Mouse (Mus musculus) hindbrain, embryonic 11.5 days (tissue): ENCODE data around the gene Dock4. TPM values are rescaled to one million over a fixed set of nuclear protein-coding genes. Genes with fewer than 3 reads are reported as not detected.

Source experiments
- ATAC-seq: fragments of 200-750 bp; cut with Nextera tagmentation; 2 replicates; pipeline ENCODE4 v1.8.0; 2017; ENCODE audit warnings: mild to moderate bottlenecking, moderate TSS enrichment, moderate library complexity; ENCODE audit not compliant: low FRiP score
- DNase-seq: peaks from one replicate; pipeline ENCODE4 v3.0.0-alpha.2; 2015; ENCODE audit warnings: low spot score
- H3K27ac ChIP-seq: fragments of 300-500 bp; sonication (generic); 2 replicates; pipeline ENCODE4 v1.5.1; 2014; ENCODE audit warnings: mild to moderate bottlenecking, low read depth, low read length
- H3K27me3 ChIP-seq: fragments of 300-500 bp; sonication (generic); 2 replicates; pipeline ENCODE4 v1.6.1; 2014; ENCODE audit warnings: mild to moderate bottlenecking, low read length, moderate library complexity, mixed read lengths; ENCODE audit not compliant: control insufficient read depth, insufficient read depth
- H3K36me3 ChIP-seq: fragments of 300-500 bp; sonication (generic); 2 replicates; pipeline ENCODE4 v1.6.1; 2014; ENCODE audit warnings: mild to moderate bottlenecking, low read length, moderate library complexity, mixed read lengths; ENCODE audit not compliant: control insufficient read depth, insufficient read depth
- H3K4me1 ChIP-seq: fragments of 300-500 bp; sonication (generic); replicated peaks from 2 replicates; pipeline ENCODE4 v1.6.1; 2014; ENCODE audit warnings: low read length, mixed read lengths; ENCODE audit not compliant: control insufficient read depth, insufficient read depth
- H3K4me2 ChIP-seq: fragments of 300-500 bp; sonication (generic); replicated peaks from 2 replicates; pipeline ENCODE4 v1.6.1; 2014; ENCODE audit warnings: mild to moderate bottlenecking, low read depth, low read length
- H3K4me3 ChIP-seq: fragments of 300-500 bp; sonication (generic); 2 replicates; pipeline ENCODE4 v1.5.1; 2014; ENCODE audit warnings: low read depth, low read length
- H3K9ac ChIP-seq: fragments of 300-500 bp; sonication (generic); 2 replicates; pipeline ENCODE4 v1.6.1; 2014; ENCODE audit warnings: low read depth, low read length
- H3K9me3 ChIP-seq: fragments of 300-500 bp; sonication (generic); 2 replicates; pipeline ENCODE4 v1.6.1; 2016; ENCODE audit warnings: low read length; ENCODE audit not compliant: control insufficient read depth
- WGBS: fragments of 180-500 bp; shearing (Covaris S2); extraction: QIAGEN DNeasy Blood & Tissue Kit; methylation state at CpG from one replicate; pipeline ENCODE4 v1.1.7; 2014; 5-methylcytosine and 5-hydroxymethylcytosine counted together
- polyA plus RNA-seq: library from polyadenylated mRNA; unstranded; fragments of >200 nt; fragmentation: Nextera tagmentation; extraction: Ambion mirVana; gene quantifications from 2 replicates; pipeline ENCODE4 v1.2.1, GENCODE M21; 2014

The Dock4 gene
- polyA plus RNA-seq, 1 experiment from 2014 or later = 29.4 TPM

GRCm38 (mm10) chr12:40559103-40559502 lies 113.4 kb downstream of the Dock4 start:
- 86% methylated on average over 11 of the region's 11 CpGs for WGBS

GRCm38 (mm10) chr12:40563703-40564102 lies 118.0 kb downstream of the Dock4 start:
- no peak overlapping the region for H3K4me3 ChIP-seq
- no peaks in the 10 kb centered on the region for H3K4me1 ChIP-seq
- no peaks in the 10 kb centered on the region for H3K36me3 ChIP-seq
- H3K27me3 ChIP-seq = no peaks in the 10 kb centered on the region
- no peak overlapping the region for H3K27ac ChIP-seq
- H3K9me3 ChIP-seq = no peaks in the 10 kb centered on the region
- H3K9ac ChIP-seq = no peak overlapping the region
- 83% methylated on average over 1 of the region's 1 CpGs for WGBS
- ATAC-seq (no peak), DNase-seq (no peak)
- no peak overlapping the region for H3K4me2 ChIP-seq

More at GRCm38 (mm10) chr12:40559103-40559502, 113.4 kb downstream of the Dock4 start:
- Histone ChIP-seq H3K36me3 (no peaks in the 10 kb centered on the region), H3K9me3 (no peaks in the 10 kb centered on the region), H3K27me3 (no peaks in the 10 kb centered on the region), H3K9ac (no peak overlapping the region), H3K27ac (no peak overlapping the region), H3K4me2 (no peak overlapping the region), H3K4me1 (no peaks in the 10 kb centered on the region), H3K4me3 (no peak overlapping the region)
- DNase-seq (no peak), ATAC-seq (no peak)

- 74% methylated on average over 2 of the region's 2 CpGs for WGBS
- H3K9me3 ChIP-seq = no peaks in the 10 kb centered on the region
- H3K9ac ChIP-seq = no peak overlapping the region
- no peaks in the 10 kb centered on the region for H3K36me3 ChIP-seq
- no peak overlapping the region for H3K4me3 ChIP-seq
- H3K27me3 ChIP-seq = no peaks in the 10 kb centered on the region
- H3K27ac ChIP-seq = no peak overlapping the region
- no peak overlapping the region for H3K4me2 ChIP-seq
- ATAC-seq (no peak), DNase-seq (no peak)
- H3K4me1 ChIP-seq = no peaks in the 10 kb centered on the region
Observed at GRCm38 (mm10) chr12:40564261-40564660, 118.5 kb downstream of the Dock4 start.

GRCm38 (mm10) chr12:40568365-40568885 lies 122.7 kb downstream of the Dock4 start:
- WGBS = 75% methylated on average over 4 of the region's 4 CpGs
- DNase-seq (no peak), ATAC-seq (no peak)
- H3K27ac ChIP-seq = no peak overlapping the region
- H3K36me3 ChIP-seq = no peaks in the 10 kb centered on the region
- H3K27me3 ChIP-seq = no peaks in the 10 kb centered on the region
- H3K9ac ChIP-seq = no peak overlapping the region
- H3K4me2 ChIP-seq = no peak overlapping the region
- no peak overlapping the region for H3K4me3 ChIP-seq
- no peaks in the 10 kb centered on the region for H3K4me1 ChIP-seq
- no peaks in the 10 kb centered on the region for H3K9me3 ChIP-seq

GRCm38 (mm10) chr12:40568971-40569968 lies 123.5 kb downstream of the Dock4 start:
- DNase-seq (no peak), ATAC-seq (no peak)
- no peaks in the 10 kb centered on the region for H3K4me1 ChIP-seq
- H3K27ac ChIP-seq = no peak overlapping the region
- no peaks in the 10 kb centered on the region for H3K9me3 ChIP-seq
- no peak overlapping the region for H3K4me3 ChIP-seq
- H3K4me2 ChIP-seq = no peak overlapping the region
- no peak overlapping the region for H3K9ac ChIP-seq
- no peaks in the 10 kb centered on the region for H3K36me3 ChIP-seq
- no peaks in the 10 kb centered on the region for H3K27me3 ChIP-seq
- 65% methylated on average over 9 of the region's 9 CpGs for WGBS

GRCm38 (mm10) chr12:40570250-40570649 lies 124.5 kb downstream of the Dock4 start:
- 61% methylated on average over 1 of the region's 1 CpGs for WGBS
- no peaks in the 10 kb centered on the region for H3K9me3 ChIP-seq
- ATAC-seq = no peak

GRCm38 (mm10) chr12:40574051-40574450 lies 128.3 kb downstream of the Dock4 start:
- ATAC-seq (no peak), DNase-seq (no peak)
- Histone ChIP-seq H3K4me2 (no peak overlapping the region), H3K36me3 (no peaks in the 10 kb centered on the region), H3K4me3 (no peak overlapping the region), H3K27me3 (no peaks in the 10 kb centered on the region), H3K4me1 (no peaks in the 10 kb centered on the region), H3K9ac (no peak overlapping the region), H3K27ac (no peak overlapping the region), H3K9me3 (no peaks in the 10 kb centered on the region)
- 67% methylated on average over 3 of the region's 3 CpGs for WGBS

More at GRCm38 (mm10) chr12:40570250-40570649, 124.5 kb downstream of the Dock4 start:
- no peaks in the 10 kb centered on the region for H3K27me3 ChIP-seq
- H3K9ac ChIP-seq = no peak overlapping the region
- H3K27ac ChIP-seq = no peak overlapping the region
- H3K4me1 ChIP-seq = no peaks in the 10 kb centered on the region
- no peaks in the 10 kb centered on the region for H3K36me3 ChIP-seq
- no peak for DNase-seq
- no peak overlapping the region for H3K4me3 ChIP-seq
- no peak overlapping the region for H3K4me2 ChIP-seq

GRCm38 (mm10) chr12:40576749-40577148 lies 131.0 kb downstream of the Dock4 start:
- DNase-seq (no peak), ATAC-seq (no peak)
- H3K4me1 ChIP-seq = no peaks in the 10 kb centered on the region; the same call in 1 of the 2 replicates
- no peak overlapping the region for H3K9ac ChIP-seq
- no peak overlapping the region for H3K4me3 ChIP-seq
- H3K27ac ChIP-seq = no peak overlapping the region
- no peak overlapping the region for H3K4me2 ChIP-seq
- H3K36me3 ChIP-seq = no peaks in the 10 kb centered on the region
- WGBS = 73% methylated on average over 2 of the region's 2 CpGs
- no peaks in the 10 kb centered on the region for H3K9me3 ChIP-seq
- H3K27me3 ChIP-seq = no peaks in the 10 kb centered on the region
